Mouse (Mus musculus) limb, embryonic 11.5 days (tissue): ENCODE results near the gene Smarcc1. TPM values are rescaled to one million over a fixed set of nuclear protein-coding genes. Genes with fewer than 3 reads are reported as not detected.

Experiments used
- ATAC-seq: fragments of 200-750 bp; cut with Nextera tagmentation; 2 replicates; pipeline ENCODE4 v1.8.0; 2017; ENCODE audit warnings: low read depth; ENCODE audit not compliant: insufficient number of reproducible peaks, low FRiP score, low TSS enrichment
- DNase-seq: peaks from one replicate; pipeline ENCODE4 v3.0.0-alpha.2; 2015; ENCODE audit warnings: low spot score
- H3K27ac ChIP-seq: fragments of 300-500 bp; sonication (generic); replicated peaks from 2 replicates; pipeline ENCODE4 v1.5.1; 2014; ENCODE audit warnings: low read depth, mild to moderate bottlenecking, low read length
- H3K27me3 ChIP-seq: fragments of 300-500 bp; sonication (generic); 2 replicates; pipeline ENCODE4 v1.6.1; 2014; ENCODE audit warnings: mild to moderate bottlenecking, low read length, mixed read lengths; ENCODE audit not compliant: control insufficient read depth, insufficient read depth
- H3K36me3 ChIP-seq: fragments of 300-500 bp; sonication (generic); 2 replicates; pipeline ENCODE4 v1.6.1; 2014; ENCODE audit warnings: mild to moderate bottlenecking, low read length, moderate library complexity, mixed read lengths; ENCODE audit not compliant: control insufficient read depth, insufficient read depth
- H3K4me1 ChIP-seq: fragments of 300-500 bp; sonication (generic); 2 replicates; pipeline ENCODE4 v1.6.1; 2014; ENCODE audit warnings: low read length, mixed read lengths; ENCODE audit not compliant: control insufficient read depth, insufficient read depth
- H3K4me2 ChIP-seq: fragments of 300-500 bp; sonication (generic); 2 replicates; pipeline ENCODE4 v1.6.1; 2014; ENCODE audit warnings: low read depth, mild to moderate bottlenecking, moderate library complexity; ENCODE audit not compliant: severe bottlenecking
- H3K4me3 ChIP-seq: fragments of 300-500 bp; sonication (generic); 2 replicates; pipeline ENCODE4 v1.5.1; 2014; ENCODE audit warnings: low read depth, low read length
- H3K9ac ChIP-seq: fragments of 300-500 bp; sonication (generic); 2 replicates; pipeline ENCODE4 v1.6.1; 2014; ENCODE audit warnings: mild to moderate bottlenecking, low read length
- H3K9me3 ChIP-seq: fragments of 300-500 bp; sonication (generic); 2 replicates; pipeline ENCODE4 v1.6.1; 2016; ENCODE audit warnings: low read length; ENCODE audit not compliant: control insufficient read depth
- WGBS: fragments of 180-500 bp; shearing (Covaris S2); extraction: QIAGEN DNeasy Blood & Tissue Kit; methylation state at CpG from one replicate; pipeline ENCODE4 v1.1.7; 2014; 5-methylcytosine and 5-hydroxymethylcytosine counted together
- polyA plus RNA-seq: library from polyadenylated mRNA; unstranded; fragments of >200 nt; fragmentation: Nextera tagmentation; extraction: Ambion mirVana; gene quantifications from 2 replicates; pipeline ENCODE4 v1.2.1, GENCODE M21; 2014

Smarcc1 gene
- polyA plus RNA-seq, 1 experiment from 2014 or later = 217 TPM

DNA sequence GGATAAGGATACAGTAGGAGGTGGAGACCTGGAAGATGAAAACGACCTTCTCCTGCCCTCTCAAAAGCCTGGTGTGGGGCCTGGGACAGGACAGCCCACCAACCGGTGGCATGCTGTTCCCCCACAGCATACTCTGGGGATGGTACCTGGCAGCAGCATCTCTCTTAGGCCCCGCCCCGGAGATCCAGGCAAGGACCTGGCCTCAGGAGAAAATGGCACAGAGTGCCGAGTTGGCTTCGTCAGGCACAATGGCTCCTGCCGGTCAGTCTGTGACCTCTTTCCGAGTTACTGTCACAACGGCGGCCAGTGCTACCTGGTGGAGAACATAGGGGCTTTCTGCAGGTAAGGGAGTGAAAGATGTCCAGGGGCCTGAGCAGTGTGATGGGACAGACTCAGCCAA lies 129.5 kb downstream of the Smarcc1 start:
- Histone ChIP-seq H3K4me3 (no peak overlapping the region), H3K27me3 (peaks cover 24% of the 10 kb centered on the region), H3K9ac (no peak overlapping the region), H3K9me3 (no peaks in the 10 kb centered on the region), H3K27ac (no peak overlapping the region), H3K36me3 (no peaks in the 10 kb centered on the region), H3K4me1 (peaks cover 10% of the 10 kb centered on the region), H3K4me2 (no peak overlapping the region)
- no peak for ATAC-seq
- WGBS = 80% methylated on average over 10 of the region's 10 CpGs
- no peak for DNase-seq

DNA sequence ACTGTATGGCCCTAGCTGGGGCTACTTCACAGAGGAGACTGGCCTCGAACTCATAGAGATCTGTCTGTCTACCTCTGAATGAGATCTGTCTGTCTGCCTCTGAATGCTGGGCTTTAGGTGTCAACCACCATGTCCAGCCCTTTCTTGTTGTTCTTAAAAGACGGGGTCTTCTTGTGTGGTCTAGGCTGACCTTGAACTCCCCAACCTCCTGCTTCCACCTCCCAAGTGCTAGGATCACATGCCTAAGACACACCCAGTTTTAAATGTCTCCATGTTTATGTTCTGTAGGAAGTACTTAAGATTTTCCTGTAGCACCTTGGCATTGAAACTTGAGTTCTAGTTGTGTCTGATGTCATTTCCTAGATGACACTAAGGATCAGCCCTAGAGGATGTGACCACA lies 131.4 kb downstream of the Smarcc1 start:
- H3K36me3 ChIP-seq = no peaks in the 10 kb centered on the region
- no peaks in the 10 kb centered on the region for H3K9me3 ChIP-seq
- no peak overlapping the region for H3K9ac ChIP-seq
- no peak for ATAC-seq
- H3K4me1 ChIP-seq = peaks cover 10% of the 10 kb centered on the region
- H3K27ac ChIP-seq = no peak overlapping the region
- peaks cover 24% of the 10 kb centered on the region for H3K27me3 ChIP-seq
- DNase-seq = no peak
- no peak overlapping the region for H3K4me3 ChIP-seq
- WGBS = 80% methylated on average over 2 of the region's 2 CpGs
- no peak overlapping the region for H3K4me2 ChIP-seq

DNA sequence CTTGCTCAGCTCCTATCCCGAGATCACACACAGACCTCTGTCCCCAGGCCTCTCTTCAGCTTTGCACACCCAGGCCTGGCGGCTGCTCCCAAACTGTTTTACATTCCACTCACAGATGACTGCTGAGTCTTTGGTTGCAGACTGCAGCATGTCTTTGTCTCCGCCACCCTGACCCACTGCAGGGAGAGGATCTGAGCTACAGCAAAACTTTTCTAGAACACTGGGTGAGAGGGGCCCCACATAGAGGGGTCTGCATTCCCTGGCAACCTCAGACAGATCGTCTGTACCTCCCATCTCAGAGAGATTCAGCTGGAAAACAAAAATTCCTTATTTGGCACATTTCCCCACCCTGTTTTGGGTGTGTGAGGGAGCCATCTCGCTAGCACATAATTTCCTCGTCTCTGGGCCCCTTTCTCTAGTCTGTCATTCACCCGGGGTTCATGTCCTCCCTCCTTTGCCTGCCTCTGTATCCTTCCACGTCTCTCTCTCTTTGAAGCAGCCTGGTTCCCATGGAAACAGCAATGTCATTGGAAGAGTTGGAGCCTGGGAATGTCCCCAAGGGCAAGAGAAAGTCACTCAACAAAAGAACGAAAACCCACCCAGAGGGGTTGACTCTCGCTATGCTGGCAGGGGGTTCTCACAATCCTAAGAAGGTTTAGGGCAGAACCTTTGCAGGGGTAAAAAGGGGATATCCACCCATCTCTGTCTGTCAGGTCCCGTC lies 132.5 kb downstream of the Smarcc1 start:
- DNase-seq (no peak), ATAC-seq (no peak)
- Histone ChIP-seq H3K9me3 (no peaks in the 10 kb centered on the region), H3K4me1 (peaks cover 8% of the 10 kb centered on the region), H3K27me3 (peaks cover 14% of the 10 kb centered on the region), H3K27ac (no peak overlapping the region), H3K4me2 (no peak overlapping the region), H3K9ac (0 out of 2 replicates have a peak overlapping the region, but pooled peaks have one; percentile 9), H3K4me3 (no peak overlapping the region), H3K36me3 (no peaks in the 10 kb centered on the region)
- 28% methylated on average over 11 of the region's 11 CpGs for WGBS

DNA sequence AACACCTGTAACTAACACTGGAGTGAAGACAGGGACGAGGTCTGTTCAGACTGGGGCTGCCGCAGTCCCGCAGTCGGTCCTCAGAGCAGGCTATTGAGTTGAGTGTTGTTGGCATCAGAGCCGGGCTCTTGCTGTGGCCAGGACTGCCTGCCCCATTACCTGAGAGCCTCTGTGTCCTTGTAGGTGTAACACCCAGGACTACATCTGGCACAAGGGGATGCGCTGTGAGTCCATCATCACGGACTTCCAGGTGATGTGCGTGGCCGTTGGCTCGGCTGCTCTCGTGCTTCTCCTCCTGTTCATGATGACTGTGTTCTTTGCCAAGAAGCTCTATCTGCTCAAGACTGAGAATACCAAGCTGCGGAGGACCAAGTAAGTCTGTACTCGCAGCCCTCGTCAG lies 133.3 kb downstream of the Smarcc1 start:
- Histone ChIP-seq H3K4me3 (no peak overlapping the region), H3K9me3 (no peaks in the 10 kb centered on the region), H3K4me1 (peaks cover 6% of the 10 kb centered on the region; the same call in 1 of the 2 replicates), H3K36me3 (no peaks in the 10 kb centered on the region), H3K4me2 (no peak overlapping the region), H3K9ac (no peak overlapping the region), H3K27ac (no peak overlapping the region), H3K27me3 (peaks cover 11% of the 10 kb centered on the region)
- ATAC-seq (no peak), DNase-seq (no peak)
- WGBS = 88% methylated on average over 14 of the region's 14 CpGs

DNA sequence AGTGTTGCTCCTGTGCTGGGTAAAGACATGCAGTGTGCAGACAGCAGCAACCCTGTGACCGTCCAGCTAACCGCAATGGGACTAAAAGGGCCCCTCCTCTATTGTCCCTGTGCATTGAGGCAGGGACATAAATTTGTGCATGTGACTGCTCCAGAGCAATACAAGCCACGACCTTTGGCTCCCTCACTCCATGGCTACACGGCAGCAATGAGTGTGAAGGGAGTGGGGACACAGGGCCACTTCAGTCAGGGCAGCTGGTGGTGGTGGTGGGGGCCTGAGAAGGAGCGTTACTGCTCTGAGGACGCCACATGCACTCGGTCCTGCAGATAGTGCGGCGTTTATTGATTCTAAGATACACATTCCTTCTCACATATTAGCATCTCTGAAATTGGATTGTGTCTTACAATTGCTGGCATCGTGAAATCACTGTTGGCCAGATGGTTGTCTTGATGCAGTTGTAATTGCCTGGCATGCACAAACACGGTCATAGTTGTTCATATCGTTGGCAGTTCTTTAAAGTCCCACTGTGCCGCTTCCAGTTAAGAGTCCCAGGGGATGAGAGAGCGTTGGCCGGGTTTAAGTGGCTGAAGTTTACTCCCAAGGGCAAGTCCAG lies 138.0 kb downstream of the Smarcc1 start:
- DNase-seq = no peak
- Histone ChIP-seq H3K4me1 (no peaks in the 10 kb centered on the region), H3K27ac (no peak overlapping the region), H3K9me3 (no peaks in the 10 kb centered on the region), H3K4me3 (no peak overlapping the region), H3K36me3 (no peaks in the 10 kb centered on the region), H3K9ac (no peak overlapping the region), H3K4me2 (no peak overlapping the region), H3K27me3 (no peaks in the 10 kb centered on the region)
- ATAC-seq = no peak
- WGBS = 76% methylated on average over 15 of the region's 15 CpGs

DNA sequence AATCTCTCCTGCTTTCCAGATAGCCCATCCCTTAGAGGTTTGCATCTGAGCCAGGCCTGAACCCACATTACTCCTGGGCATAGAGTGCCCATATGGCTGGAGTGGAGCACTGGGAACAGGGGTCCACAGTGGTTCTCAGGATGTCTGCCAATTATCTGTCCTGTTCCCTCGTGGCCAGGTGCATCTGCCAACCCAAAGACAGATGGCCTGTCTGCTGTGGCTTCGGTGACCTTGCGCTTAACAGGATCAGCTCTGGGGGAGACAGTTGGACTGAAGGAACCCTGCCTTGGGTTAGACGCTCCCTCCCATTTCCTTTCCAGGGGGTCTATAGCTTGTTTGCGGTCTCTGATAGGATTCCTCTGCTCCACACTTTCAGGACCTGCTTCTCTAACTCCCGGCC lies 141.1 kb downstream of the Smarcc1 start:
- H3K27ac ChIP-seq = no peak overlapping the region
- no peaks in the 10 kb centered on the region for H3K9me3 ChIP-seq

DNA sequence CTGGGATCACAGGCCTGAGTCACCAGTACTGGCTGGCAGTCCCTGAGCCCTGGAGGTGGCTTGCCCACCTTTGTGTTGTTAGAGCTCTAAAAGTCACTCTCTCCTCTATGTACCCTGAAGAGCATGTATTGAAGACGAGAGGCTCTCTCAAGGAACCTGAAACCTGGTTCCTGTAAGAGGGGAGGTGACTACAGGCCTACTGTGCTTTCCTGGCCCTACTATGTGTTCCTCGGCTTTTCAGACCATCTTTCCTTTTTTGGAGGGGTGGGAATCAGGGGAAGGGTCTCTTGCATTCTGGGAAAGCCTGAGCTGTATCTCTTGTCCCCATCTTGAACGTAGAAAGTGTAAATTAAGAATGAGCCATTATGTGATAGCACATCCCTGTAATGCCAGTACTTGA lies 141.6 kb downstream of the Smarcc1 start:
- Histone ChIP-seq H3K9ac (no peak overlapping the region), H3K36me3 (no peaks in the 10 kb centered on the region), H3K4me2 (no peak overlapping the region), H3K27ac (no peak overlapping the region), H3K4me1 (no peaks in the 10 kb centered on the region), H3K9me3 (no peaks in the 10 kb centered on the region), H3K4me3 (no peak overlapping the region), H3K27me3 (no peaks in the 10 kb centered on the region)
- ATAC-seq (no peak), DNase-seq (no peak)
- 82% methylated on average over 3 of the region's 3 CpGs for WGBS

More for the DNA sequence above, 141.1 kb downstream of the Smarcc1 start:
- DNase-seq = no peak
- 81% methylated on average over 6 of the region's 6 CpGs for WGBS
- H3K4me1 ChIP-seq = no peaks in the 10 kb centered on the region
- H3K27me3 ChIP-seq = no peaks in the 10 kb centered on the region
- no peak overlapping the region for H3K4me3 ChIP-seq
- no peak overlapping the region for H3K4me2 ChIP-seq
- H3K9ac ChIP-seq = no peak overlapping the region
- no peaks in the 10 kb centered on the region for H3K36me3 ChIP-seq
- ATAC-seq = no peak

DNA sequence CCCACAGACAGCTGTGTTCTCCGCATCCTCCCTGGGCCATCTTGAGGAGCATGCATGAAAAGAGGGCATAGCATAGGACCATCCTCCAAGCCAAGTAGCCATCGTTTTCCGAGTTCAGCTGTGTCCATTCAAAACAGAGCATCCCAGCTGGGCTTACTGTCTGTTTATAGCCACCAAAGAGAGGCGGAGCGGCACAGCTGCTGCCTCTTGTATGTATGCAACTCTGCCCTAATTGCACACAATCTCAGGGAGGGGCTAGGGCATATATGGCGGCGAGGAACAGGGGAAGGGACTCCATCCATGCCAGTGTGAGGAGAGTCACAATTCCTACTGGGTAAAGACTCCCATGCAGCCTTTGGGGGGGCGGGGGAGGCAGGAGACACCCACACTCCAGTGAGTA lies 145.7 kb downstream of the Smarcc1 start:
- no peak overlapping the region for H3K9ac ChIP-seq
- H3K4me2 ChIP-seq = no peak overlapping the region
- no peak overlapping the region for H3K27ac ChIP-seq
- 81% methylated on average over 8 of the region's 8 CpGs for WGBS
- no peak for DNase-seq
- H3K36me3 ChIP-seq = no peaks in the 10 kb centered on the region
- no peak for ATAC-seq
- H3K27me3 ChIP-seq = no peaks in the 10 kb centered on the region
- H3K4me3 ChIP-seq = no peak overlapping the region
- H3K4me1 ChIP-seq = no peaks in the 10 kb centered on the region
- H3K9me3 ChIP-seq = no peaks in the 10 kb centered on the region
